Mouse (Mus musculus): Measurements from ENCODE around the gene Pde11a. TPM values are rescaled to one million over a fixed set of nuclear protein-coding genes. Genes with fewer than 3 reads are reported as not detected.
A peak's percentile ranks its signal among the peaks of the same experiment; 100 is the strongest.

Pde11a gene
- polyA plus RNA-seq, 1 experiment from 2014 or later = 0.16 TPM

- DNase-seq (ENCODE audit: extremely low spot score, low spot score) = no peak
- 0 out of 2 replicates have a peak, but pooled peaks cover 2% of the 10 kb centered on the region for H3K27me3 ChIP-seq (ENCODE audit: poor library complexity, severe bottlenecking)
- no peaks in the 10 kb centered on the region for H3K36me3 ChIP-seq (replicated peaks)
- no peak overlapping the region for H3K27ac ChIP-seq
- H3K4me1 ChIP-seq = peaks cover 17% of the 10 kb centered on the region
- no peaks in the 10 kb centered on the region for H3K9me3 ChIP-seq
- 90% methylated on average over 11 of the region's 11 CpGs for WGBS
- no peak overlapping the region for H3K4me3 ChIP-seq
These were observed 287.2 kb downstream of the Pde11a start for GRCm38 (mm10) chr2:76051385-76051784.

- Histone ChIP-seq H3K36me3 (replicated peaks) (no peaks in the 10 kb centered on the region), H3K4me1 (peaks cover 17% of the 10 kb centered on the region), H3K27me3 (ENCODE audit: poor library complexity, severe bottlenecking) (no peaks in the 10 kb centered on the region), H3K4me3 (no peak overlapping the region), H3K9me3 (no peaks in the 10 kb centered on the region), H3K27ac (no peak overlapping the region)
- no peak for DNase-seq (ENCODE audit: extremely low spot score, low spot score)
- WGBS = 93% methylated on average over 4 of the region's 4 CpGs
These were observed 287.7 kb downstream of the Pde11a start for GRCm38 (mm10) chr2:76050911-76051310.

GRCm38 (mm10) chr2:76050092-76050491, 288.5 kb downstream of the Pde11a start:
- Histone ChIP-seq H3K9me3 (no peaks in the 10 kb centered on the region), H3K27ac (0 out of 2 replicates have a peak overlapping the region, but pooled peaks have one; percentile 41), H3K27me3 (ENCODE audit: poor library complexity, severe bottlenecking) (no peaks in the 10 kb centered on the region), H3K36me3 (replicated peaks) (no peaks in the 10 kb centered on the region), H3K4me3 (no peak overlapping the region), H3K4me1 (peaks cover 11% of the 10 kb centered on the region)
- WGBS = 85% methylated on average over 10 of the region's 10 CpGs
- no peak for DNase-seq (ENCODE audit: extremely low spot score, low spot score)

- Histone ChIP-seq H3K27ac (0 out of 2 replicates have a peak overlapping the region, but pooled peaks have one; percentile 41), H3K9me3 (no peaks in the 10 kb centered on the region)
These were observed 289.0 kb downstream of the Pde11a start for GRCm38 (mm10) chr2:76049529-76049928.

GRCm38 (mm10) chr2:76047740-76048139, 290.8 kb downstream of the Pde11a start:
- 95% methylated on average over 12 of the region's 12 CpGs for WGBS
- no peak for DNase-seq (ENCODE audit: extremely low spot score, low spot score)
- peaks cover 10% of the 10 kb centered on the region for H3K4me1 ChIP-seq
- no peak overlapping the region for H3K4me3 ChIP-seq
- H3K27me3 ChIP-seq (ENCODE audit: poor library complexity, severe bottlenecking) = no peaks in the 10 kb centered on the region
- H3K9me3 ChIP-seq = no peaks in the 10 kb centered on the region
- no peaks in the 10 kb centered on the region for H3K36me3 ChIP-seq (replicated peaks)
- H3K27ac ChIP-seq = no peak overlapping the region

More at GRCm38 (mm10) chr2:76049529-76049928, 289.0 kb downstream of the Pde11a start:
- WGBS = 76% methylated on average over 8 of the region's 8 CpGs
- peaks cover 10% of the 10 kb centered on the region for H3K4me1 ChIP-seq
- no peak for DNase-seq (ENCODE audit: extremely low spot score, low spot score)
- no peak overlapping the region for H3K4me3 ChIP-seq
- H3K36me3 ChIP-seq (replicated peaks) = no peaks in the 10 kb centered on the region
- no peaks in the 10 kb centered on the region for H3K27me3 ChIP-seq (ENCODE audit: poor library complexity, severe bottlenecking)

- Histone ChIP-seq H3K27ac (no peak overlapping the region), H3K36me3 (replicated peaks) (no peaks in the 10 kb centered on the region), H3K27me3 (ENCODE audit: poor library complexity, severe bottlenecking) (no peaks in the 10 kb centered on the region), H3K4me1 (no peaks in the 10 kb centered on the region), H3K9me3 (no peaks in the 10 kb centered on the region), H3K4me3 (no peak overlapping the region)
- DNase-seq (ENCODE audit: extremely low spot score, low spot score) = no peak
- WGBS = 92% methylated on average over 10 of the region's 10 CpGs
These were observed 296.4 kb downstream of the Pde11a start for GRCm38 (mm10) chr2:76042210-76042609.

GRCm38 (mm10) chr2:76040116-76040515, 298.5 kb downstream of the Pde11a start:
- no peak overlapping the region for H3K4me3 ChIP-seq
- no peaks in the 10 kb centered on the region for H3K4me1 ChIP-seq
- no peaks in the 10 kb centered on the region for H3K36me3 ChIP-seq (replicated peaks)
- H3K27ac ChIP-seq = no peak overlapping the region
- H3K9me3 ChIP-seq = no peaks in the 10 kb centered on the region
- H3K27me3 ChIP-seq (ENCODE audit: poor library complexity, severe bottlenecking) = no peaks in the 10 kb centered on the region
- no peak for DNase-seq (ENCODE audit: extremely low spot score, low spot score)
- WGBS = 95% methylated on average over 7 of the region's 7 CpGs

GRCm38 (mm10) chr2:76030080-76030479, 308.5 kb downstream of the Pde11a start:
- Histone ChIP-seq H3K4me3 (no peak overlapping the region; the same call in 1 of the 2 replicates), H3K27me3 (ENCODE audit: poor library complexity, severe bottlenecking) (no peaks in the 10 kb centered on the region), H3K9me3 (no peaks in the 10 kb centered on the region), H3K36me3 (replicated peaks) (no peaks in the 10 kb centered on the region), H3K27ac (peak overlapping the region; percentile 81), H3K4me1 (peaks cover 24% of the 10 kb centered on the region)
- 32% methylated on average over 8 of the region's 8 CpGs for WGBS
- DNase-seq (ENCODE audit: extremely low spot score, low spot score) = peak; percentile 48

GRCm38 (mm10) chr2:76029081-76029901, 309.3 kb downstream of the Pde11a start:
- WGBS = 38% methylated on average over 20 of the region's 20 CpGs
- peak overlapping the region; percentile 26; the same call in 1 of the 2 replicates for H3K4me3 ChIP-seq
- H3K36me3 ChIP-seq (replicated peaks) = no peaks in the 10 kb centered on the region
- H3K27ac ChIP-seq = peak overlapping the region; percentile 81
- no peaks in the 10 kb centered on the region for H3K9me3 ChIP-seq
- H3K27me3 ChIP-seq (ENCODE audit: poor library complexity, severe bottlenecking) = no peaks in the 10 kb centered on the region
- peaks cover 24% of the 10 kb centered on the region for H3K4me1 ChIP-seq
- peak; percentile 26 for DNase-seq (ENCODE audit: extremely low spot score, low spot score)

GRCm38 (mm10) chr2:76016890-76017289, 321.7 kb downstream of the Pde11a start:
- WGBS = 4% methylated on average over 7 of the region's 7 CpGs
- Histone ChIP-seq H3K27me3 (ENCODE audit: poor library complexity, severe bottlenecking) (peaks cover 5% of the 10 kb centered on the region; the same call in 1 of the 2 replicates), H3K27ac (peak overlapping the region; percentile 73), H3K36me3 (replicated peaks) (no peaks in the 10 kb centered on the region), H3K4me3 (no peak overlapping the region), H3K9me3 (no peaks in the 10 kb centered on the region), H3K4me1 (peaks cover 37% of the 10 kb centered on the region)
- peak; percentile 61 for DNase-seq (ENCODE audit: extremely low spot score, low spot score)

GRCm38 (mm10) chr2:76016136-76016535, 322.4 kb downstream of the Pde11a start:
- Histone ChIP-seq H3K27ac (no peak overlapping the region), H3K4me1 (peaks cover 38% of the 10 kb centered on the region), H3K27me3 (ENCODE audit: poor library complexity, severe bottlenecking) (peaks cover 5% of the 10 kb centered on the region; the same call in 1 of the 2 replicates), H3K9me3 (no peaks in the 10 kb centered on the region), H3K4me3 (no peak overlapping the region), H3K36me3 (replicated peaks) (no peaks in the 10 kb centered on the region)
- no peak for DNase-seq (ENCODE audit: extremely low spot score, low spot score)
- WGBS = 84% methylated on average over 8 of the region's 8 CpGs

- DNase-seq (ENCODE audit: extremely low spot score, low spot score) = no peak
- no peaks in the 10 kb centered on the region for H3K36me3 ChIP-seq (replicated peaks)
- no peak overlapping the region for H3K27ac ChIP-seq
- WGBS = 93% methylated on average over 7 of the region's 7 CpGs
- no peaks in the 10 kb centered on the region for H3K9me3 ChIP-seq
- no peak overlapping the region for H3K4me3 ChIP-seq
- peaks cover 5% of the 10 kb centered on the region; the same call in 1 of the 2 replicates for H3K27me3 ChIP-seq (ENCODE audit: poor library complexity, severe bottlenecking)
- H3K4me1 ChIP-seq = peaks cover 43% of the 10 kb centered on the region
These were observed 323.1 kb downstream of the Pde11a start for GRCm38 (mm10) chr2:76015460-76015859.

- Histone ChIP-seq H3K27ac (no peak overlapping the region; the same call in 1 of the 2 replicates), H3K4me1 (peaks cover 43% of the 10 kb centered on the region), H3K27me3 (ENCODE audit: poor library complexity, severe bottlenecking) (peaks cover 5% of the 10 kb centered on the region; the same call in 1 of the 2 replicates), H3K36me3 (replicated peaks) (no peaks in the 10 kb centered on the region), H3K9me3 (no peaks in the 10 kb centered on the region), H3K4me3 (no peak overlapping the region)
- no peak for DNase-seq (ENCODE audit: extremely low spot score, low spot score)
- 94% methylated on average over 3 of the region's 3 CpGs for WGBS
These were observed 323.9 kb downstream of the Pde11a start for GRCm38 (mm10) chr2:76014659-76015058.
